Mouse (Mus musculus): ENCODE results near the gene Scarf2.

DNA sequence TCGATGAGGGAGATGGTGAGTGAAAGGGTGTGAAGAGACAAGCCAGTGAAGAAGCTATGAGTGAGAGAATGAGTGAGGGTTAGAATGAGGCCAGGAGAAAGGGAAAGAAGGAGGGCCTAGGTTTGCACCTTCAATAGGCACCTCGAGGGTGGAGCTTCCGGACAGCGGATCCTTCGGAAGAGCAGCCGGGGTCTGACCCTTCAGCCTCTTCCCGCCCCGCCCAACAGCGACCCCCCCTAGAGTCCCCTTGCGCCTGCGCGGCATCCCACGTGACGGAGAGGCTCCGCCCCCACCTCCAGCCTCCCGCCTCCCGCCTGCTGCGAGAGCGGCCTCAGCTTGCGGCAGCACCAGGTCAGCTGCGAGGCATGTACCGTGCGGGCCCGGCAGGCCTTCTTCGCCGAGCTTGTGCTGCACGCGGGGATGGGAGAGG is 37.7 kb upstream of the Scarf2 start, which contains the start of gene Klhl22:
- TF ChIP-seq CTCF (IDR thresholded peaks at IDR 0.05; ENCODE audit: insufficient read depth, low read length) (no peak), POLR2A (IDR thresholded peaks at IDR 0.05; ENCODE audit: borderline replicate concordance, extremely low read depth, low read depth, low read length) (peak; percentile 81; the same call in 1 of the 2 replicates)

Measured in lung, adult 2 months (tissue).